In genomic region chr4:130664414-130665029, GRCm38 (mm10) we compare ENCODE assay signal across 9 mouse cellular contexts. TPM values are rescaled to one million over a fixed set of nuclear protein-coding genes. Genes with fewer than 3 reads are reported as not detected.
DNase-seq lines count a peak whose midpoint lies in the region; ATAC-seq and TF ChIP-seq lines count a peak whose summit lies in the region.
"Had no signal": no experiment of that assay in that cellular context is flagged by ENCODE, and none has a peak within 500 bp of the region (broad histone marks: within the 10 kb centered on the region; RNA-seq: fewer than 3 reads in every experiment).

No protein-coding gene starts in this region.

- no peak for TF ChIP-seq POLR2A in bone marrow macrophage, adult 2 months (IDR thresholded peaks at IDR 0.05; ENCODE audit: borderline replicate concordance, low read depth, low read length)

- peak overlapping the region; percentile 98; the same call in 1 of the 2 replicates for H3K27ac ChIP-seq in kidney, embryonic 14.5 days (ENCODE audit: low read depth, low read length)
- peak overlapping the region; percentile 86 for H3K27ac ChIP-seq in bone marrow macrophage, adult 2 months (ENCODE audit: insufficient read depth, low read depth, low read length)
- H3K27ac ChIP-seq in hindbrain, embryonic 12.5 days: peak overlapping the region; percentile 98
- H3K27ac ChIP-seq in midbrain, embryonic 12.5 days (replicated peaks): peak overlapping the region; percentile 98

- no peak for ATAC-seq in kidney, embryonic 14.5 days (ENCODE audit: low FRiP score, low TSS enrichment)
- no peak for ATAC-seq in hindbrain, embryonic 12.5 days (ENCODE audit: low FRiP score)
- no peak for ATAC-seq in midbrain, embryonic 12.5 days (ENCODE audit: low FRiP score, low read depth)

- H3K4me1 ChIP-seq in kidney, embryonic 14.5 days (ENCODE audit: control insufficient read depth, insufficient read depth, low read length): peaks cover 12% of the 10 kb centered on the region; the same call in 1 of the 2 replicates
- peaks cover 12% of the 10 kb centered on the region for H3K4me1 ChIP-seq in bone marrow macrophage, adult 2 months (ENCODE audit: control insufficient read depth, insufficient read depth, low read length)
- peaks cover 35% of the 10 kb centered on the region for H3K4me1 ChIP-seq in hindbrain, embryonic 12.5 days
- H3K4me1 ChIP-seq in midbrain, embryonic 12.5 days: peaks cover 32% of the 10 kb centered on the region

- H3K36me3 ChIP-seq in kidney, embryonic 14.5 days (ENCODE audit: control insufficient read depth, insufficient read depth, low read length): peaks cover 10% of the 10 kb centered on the region
- H3K36me3 ChIP-seq in hindbrain, embryonic 12.5 days: peaks cover 5% of the 10 kb centered on the region; the same call in 1 of the 2 replicates
- peaks cover 5% of the 10 kb centered on the region; the same call in 1 of the 2 replicates for H3K36me3 ChIP-seq in midbrain, embryonic 12.5 days

- WGBS in kidney, embryonic 14.5 days: under 1% methylated on average over 7 of the region's 7 CpGs
- WGBS in hindbrain, embryonic 12.5 days: 10% methylated on average over 7 of the region's 7 CpGs
- WGBS in midbrain, embryonic 12.5 days: 3% methylated on average over 7 of the region's 7 CpGs

- no peak for TF ChIP-seq CTCF in bone marrow macrophage, adult 2 months (IDR thresholded peaks at IDR 0.05; ENCODE audit: low read depth, low read length)

- peak overlapping the region; percentile 64 for H3K4me2 ChIP-seq in kidney, embryonic 14.5 days (replicated peaks; ENCODE audit: low read depth, low read length)
- H3K4me2 ChIP-seq in hindbrain, embryonic 12.5 days (replicated peaks): peak overlapping the region; percentile 86
- peak overlapping the region; percentile 82 for H3K4me2 ChIP-seq in midbrain, embryonic 12.5 days (replicated peaks)

- peak overlapping the region; percentile 98 for H3K9ac ChIP-seq in kidney, embryonic 14.5 days (ENCODE audit: low read depth, low read length)
- peak overlapping the region; percentile 96 for H3K9ac ChIP-seq in hindbrain, embryonic 12.5 days
- H3K9ac ChIP-seq in midbrain, embryonic 12.5 days (replicated peaks): peak overlapping the region; percentile 96

- no peaks in the 10 kb centered on the region for H3K27me3 ChIP-seq in kidney, embryonic 14.5 days (ENCODE audit: control insufficient read depth, insufficient read depth, low read length)
- no peaks in the 10 kb centered on the region for H3K27me3 ChIP-seq in hindbrain, embryonic 12.5 days
- H3K27me3 ChIP-seq in midbrain, embryonic 12.5 days: no peaks in the 10 kb centered on the region

- H3K4me3 ChIP-seq in kidney, embryonic 14.5 days (ENCODE audit: low read length): peak overlapping the region; percentile 94
- peak overlapping the region; percentile 78 for H3K4me3 ChIP-seq in bone marrow macrophage, adult 2 months (ENCODE audit: insufficient read depth, low read length)
- peak overlapping the region; percentile 89 for H3K4me3 ChIP-seq in hindbrain, embryonic 12.5 days
- peak overlapping the region; percentile 93 for H3K4me3 ChIP-seq in midbrain, embryonic 12.5 days

- no peaks in the 10 kb centered on the region for H3K9me3 ChIP-seq in kidney, embryonic 14.5 days (ENCODE audit: control insufficient read depth, low read length)
- no peaks in the 10 kb centered on the region for H3K9me3 ChIP-seq in hindbrain, embryonic 12.5 days (replicated peaks)
- H3K9me3 ChIP-seq in midbrain, embryonic 12.5 days: no peaks in the 10 kb centered on the region

- DNase-seq in kidney, adult 8-10 months: no peak
- no peak for DNase-seq in urinary bladder, adult 18-20 months (ENCODE audit: low spot score in 2 of 2)
- DNase-seq in right cerebral cortex, postnatal 10 days (ENCODE audit: low spot score in 2 of 2): no peak
- DNase-seq in layer of hippocampus, adult 11-12 months (ENCODE audit: low spot score): no peak
- DNase-seq: right cerebral cortex, adult 18-20 months had no signal

RNA-seq across cellular contexts. Expression of gene Pum1, which starts 1.4 kb away (rescaled TPM):
- 83.2 and 117 TPM in 2 replicates for polyA plus RNA-seq in kidney, embryonic 14.5 days (2014; fragmentation: Nextera tagmentation; extraction: Ambion mirVana)
- polyA plus RNA-seq in bone marrow macrophage, adult 2 months (2012; ENCODE audit: insufficient read depth, insufficient read length, missing spikeins): 30.8 and 35.2 TPM in 2 replicates
- 119 TPM in 2 replicates for polyA plus RNA-seq in hindbrain, embryonic 12.5 days (2016; fragmentation: Nextera tagmentation; extraction: Ambion mirVana)
- polyA plus RNA-seq in midbrain, embryonic 12.5 days (2016; fragmentation: Nextera tagmentation; extraction: Ambion mirVana): 132 and 133 TPM in 2 replicates
